Mouse (Mus musculus): ENCODE measurements around the gene Gpsm1. TPM values are rescaled to one million over a fixed set of nuclear protein-coding genes. Genes with fewer than 3 reads are reported as not detected.
A peak's percentile ranks its signal among the peaks of the same experiment; 100 is the strongest.
"Not testable (repeated sequence)": the region's sequence is repeated elsewhere in the genome, so short reads cannot be mapped to it uniquely, and the experiment has no call there.

Gpsm1 gene
- polyA plus RNA-seq, 1 experiment from 2014 or later: 92.0 TPM

- Histone ChIP-seq H3K9me3 (ENCODE audit: control insufficient read depth, low read length) (no peaks in the 10 kb centered on the region), H3K9ac (replicated peaks; ENCODE audit: low read depth, low read length) (no peak overlapping the region), H3K27ac (ENCODE audit: low read depth, low read length) (no peak overlapping the region), H3K4me1 (ENCODE audit: control insufficient read depth, insufficient read depth, low read length) (no peaks in the 10 kb centered on the region), H3K4me3 (ENCODE audit: low read depth, low read length) (no peak overlapping the region), H3K4me2 (ENCODE audit: low read depth, low read length) (no peak overlapping the region), H3K27me3 (ENCODE audit: control insufficient read depth, insufficient read depth, low read length) (no peaks in the 10 kb centered on the region), H3K36me3 (ENCODE audit: control insufficient read depth, insufficient read depth, low read length) (peaks cover 84% of the 10 kb centered on the region)
- WGBS: 98% methylated on average over 8 of the region's 8 CpGs
- ATAC-seq (ENCODE audit: low read depth): no peak
These were observed 57.1 kb downstream of the Gpsm1 start for GRCm38 (mm10) chr2:26372396-26372795.

- H3K27ac ChIP-seq (ENCODE audit: low read depth, low read length): peak within 1 kb of the TSS; percentile 28; the same call in 1 of the 2 replicates
- H3K4me1 ChIP-seq (ENCODE audit: control insufficient read depth, insufficient read depth, low read length): peaks cover 7% of the 10 kb centered on the region; the same call in 1 of the 2 replicates
- H3K9me3 ChIP-seq (ENCODE audit: control insufficient read depth, low read length): no peaks in the 10 kb centered on the region
- under 1% methylated on average over 36 of the region's 38 CpGs for WGBS
- peaks cover 47% of the 10 kb centered on the region for H3K36me3 ChIP-seq (ENCODE audit: control insufficient read depth, insufficient read depth, low read length)
- no peaks in the 10 kb centered on the region for H3K27me3 ChIP-seq (ENCODE audit: control insufficient read depth, insufficient read depth, low read length)
- peak within 1 kb of the TSS; percentile 91 for H3K4me2 ChIP-seq (ENCODE audit: low read depth, low read length)
- ATAC-seq (ENCODE audit: low read depth): peak; percentile 96
- peak within 1 kb of the TSS; percentile 63 for H3K9ac ChIP-seq (replicated peaks; ENCODE audit: low read depth, low read length)
- H3K4me3 ChIP-seq (ENCODE audit: low read depth, low read length): peak within 1 kb of the TSS; percentile 68
These were observed 64.9 kb downstream of the Gpsm1 start, which contains the start of gene Snapc4 for GRCm38 (mm10) chr2:26380131-26380771. Gene Snapc4 (minus strand): TSS chr2:26380653.

GRCm38 (mm10) chr2:26380871-26381270 lies 65.6 kb downstream of the Gpsm1 start:
- not testable (repeated sequence) for ATAC-seq (ENCODE audit: low read depth); H3K9me3 ChIP-seq (ENCODE audit: control insufficient read depth, low read length); H3K27me3 ChIP-seq (ENCODE audit: control insufficient read depth, insufficient read depth, low read length); H3K4me1 ChIP-seq (ENCODE audit: control insufficient read depth, insufficient read depth, low read length); H3K27ac ChIP-seq (ENCODE audit: low read depth, low read length)
- Histone ChIP-seq H3K9ac (replicated peaks; ENCODE audit: low read depth, low read length) (peak overlapping the region; percentile 63; the same call in 1 of the 2 replicates), H3K4me3 (ENCODE audit: low read depth, low read length) (peak overlapping the region; percentile 68), H3K36me3 (ENCODE audit: control insufficient read depth, insufficient read depth, low read length) (peaks cover 51% of the 10 kb centered on the region), H3K4me2 (ENCODE audit: low read depth, low read length) (peak overlapping the region; percentile 91)
- WGBS: 41% methylated on average over 6 of the region's 6 CpGs

GRCm38 (mm10) chr2:26387713-26388112 lies 72.4 kb downstream of the Gpsm1 start:
- H3K27me3 ChIP-seq (ENCODE audit: control insufficient read depth, insufficient read depth, low read length): no peaks in the 10 kb centered on the region
- ATAC-seq (ENCODE audit: low read depth): no peak
- WGBS: 94% methylated on average over 3 of the region's 3 CpGs
- peaks cover 57% of the 10 kb centered on the region for H3K36me3 ChIP-seq (ENCODE audit: control insufficient read depth, insufficient read depth, low read length)
- H3K9ac ChIP-seq (replicated peaks; ENCODE audit: low read depth, low read length): no peak overlapping the region
- peak overlapping the region; percentile 97; the same call in 1 of the 2 replicates for H3K4me2 ChIP-seq (ENCODE audit: low read depth, low read length)
- no peak overlapping the region for H3K4me3 ChIP-seq (ENCODE audit: low read depth, low read length)
- H3K9me3 ChIP-seq (ENCODE audit: control insufficient read depth, low read length): no peaks in the 10 kb centered on the region
- H3K27ac ChIP-seq (ENCODE audit: low read depth, low read length): no peak overlapping the region
- H3K4me1 ChIP-seq (ENCODE audit: control insufficient read depth, insufficient read depth, low read length): peaks cover 13% of the 10 kb centered on the region

- H3K4me1 ChIP-seq (ENCODE audit: control insufficient read depth, insufficient read depth, low read length): peaks cover 13% of the 10 kb centered on the region
- H3K9ac ChIP-seq (replicated peaks; ENCODE audit: low read depth, low read length): peak overlapping the region; percentile 89
- peak overlapping the region; percentile 79 for H3K27ac ChIP-seq (ENCODE audit: low read depth, low read length)
- under 1% methylated on average over 23 of the region's 45 CpGs for WGBS
- peak; percentile 55 for ATAC-seq (ENCODE audit: low read depth)
- peaks cover 58% of the 10 kb centered on the region for H3K36me3 ChIP-seq (ENCODE audit: control insufficient read depth, insufficient read depth, low read length)
- H3K4me3 ChIP-seq (ENCODE audit: low read depth, low read length): peak overlapping the region; percentile 93
- no peaks in the 10 kb centered on the region for H3K27me3 ChIP-seq (ENCODE audit: control insufficient read depth, insufficient read depth, low read length)
- peak overlapping the region; percentile 97 for H3K4me2 ChIP-seq (ENCODE audit: low read depth, low read length)
- no peaks in the 10 kb centered on the region for H3K9me3 ChIP-seq (ENCODE audit: control insufficient read depth, low read length)
These were observed 73.4 kb downstream of the Gpsm1 start for GRCm38 (mm10) chr2:26388682-26389153.

- peak within 1 kb of the TSS; percentile 79 for H3K27ac ChIP-seq (ENCODE audit: low read depth, low read length)
- H3K4me3 ChIP-seq (ENCODE audit: low read depth, low read length): peak within 1 kb of the TSS; percentile 93
- peak within 1 kb of the TSS; percentile 89 for H3K9ac ChIP-seq (replicated peaks; ENCODE audit: low read depth, low read length)
- no peaks in the 10 kb centered on the region for H3K27me3 ChIP-seq (ENCODE audit: control insufficient read depth, insufficient read depth, low read length)
- peak within 1 kb of the TSS; percentile 97 for H3K4me2 ChIP-seq (ENCODE audit: low read depth, low read length)
- H3K9me3 ChIP-seq (ENCODE audit: control insufficient read depth, low read length): no peaks in the 10 kb centered on the region
- ATAC-seq (ENCODE audit: low read depth): peak; percentile 93
- peaks cover 13% of the 10 kb centered on the region for H3K4me1 ChIP-seq (ENCODE audit: control insufficient read depth, insufficient read depth, low read length)
- H3K36me3 ChIP-seq (ENCODE audit: control insufficient read depth, insufficient read depth, low read length): peaks cover 57% of the 10 kb centered on the region
- under 1% methylated on average over 45 of the region's 60 CpGs for WGBS
These were observed 73.9 kb downstream of the Gpsm1 start, which contains the start of the genes Entr1 and Pmpca for GRCm38 (mm10) chr2:26389154-26389690. Gene Entr1 (minus strand): TSS chr2:26389316. Gene Pmpca (plus strand): TSS chr2:26389339.

GRCm38 (mm10) chr2:26390954-26391353 lies 75.6 kb downstream of the Gpsm1 start:
- ATAC-seq (ENCODE audit: low read depth): no peak
- Histone ChIP-seq H3K27me3 (ENCODE audit: control insufficient read depth, insufficient read depth, low read length) (no peaks in the 10 kb centered on the region), H3K9me3 (ENCODE audit: control insufficient read depth, low read length) (no peaks in the 10 kb centered on the region), H3K27ac (ENCODE audit: low read depth, low read length) (no peak overlapping the region), H3K36me3 (ENCODE audit: control insufficient read depth, insufficient read depth, low read length) (peaks cover 59% of the 10 kb centered on the region), H3K4me3 (ENCODE audit: low read depth, low read length) (no peak overlapping the region), H3K9ac (replicated peaks; ENCODE audit: low read depth, low read length) (no peak overlapping the region), H3K4me2 (ENCODE audit: low read depth, low read length) (no peak overlapping the region), H3K4me1 (ENCODE audit: control insufficient read depth, insufficient read depth, low read length) (peaks cover 13% of the 10 kb centered on the region)
- 94% methylated on average over 3 of the region's 3 CpGs for WGBS

GRCm38 (mm10) chr2:26391617-26392016 lies 76.3 kb downstream of the Gpsm1 start:
- Histone ChIP-seq H3K4me1 (ENCODE audit: control insufficient read depth, insufficient read depth, low read length) (peaks cover 13% of the 10 kb centered on the region), H3K9ac (replicated peaks; ENCODE audit: low read depth, low read length) (no peak overlapping the region), H3K36me3 (ENCODE audit: control insufficient read depth, insufficient read depth, low read length) (peaks cover 61% of the 10 kb centered on the region), H3K4me2 (ENCODE audit: low read depth, low read length) (no peak overlapping the region), H3K27ac (ENCODE audit: low read depth, low read length) (no peak overlapping the region), H3K9me3 (ENCODE audit: control insufficient read depth, low read length) (no peaks in the 10 kb centered on the region), H3K4me3 (ENCODE audit: low read depth, low read length) (no peak overlapping the region), H3K27me3 (ENCODE audit: control insufficient read depth, insufficient read depth, low read length) (no peaks in the 10 kb centered on the region)
- WGBS: 96% methylated on average over 6 of the region's 6 CpGs
- no peak for ATAC-seq (ENCODE audit: low read depth)
